Mouse (Mus musculus) limb, embryonic 10.5 days (tissue): ENCODE results near the gene Hhat. TPM values are rescaled to one million over a fixed set of nuclear protein-coding genes. Genes with fewer than 3 reads are reported as not detected.

Source experiments
- DNase-seq: peaks from one replicate; pipeline ENCODE4 v3.0.0-alpha.2; 2017; ENCODE audit warnings: low spot score
- H3K27ac ChIP-seq: fragments of 300-500 bp; sonication (generic); 2 replicates; pipeline ENCODE4 v1.5.1; 2016; ENCODE audit warnings: mild to moderate bottlenecking
- H3K27me3 ChIP-seq: fragments of 300-500 bp; sonication (generic); 2 replicates; pipeline ENCODE4 v1.6.1; 2016; ENCODE audit warnings: low read depth, mild to moderate bottlenecking; ENCODE audit not compliant: poor library complexity, severe bottlenecking
- H3K36me3 ChIP-seq: fragments of 300-500 bp; sonication (generic); 2 replicates; pipeline ENCODE4 v1.6.1; 2016; ENCODE audit warnings: mild to moderate bottlenecking, moderate library complexity
- H3K4me1 ChIP-seq: fragments of 300-500 bp; sonication (generic); 2 replicates; pipeline ENCODE4 v1.6.1; 2016
- H3K4me3 ChIP-seq: fragments of 300-500 bp; sonication (generic); 2 replicates; pipeline ENCODE4 v1.5.1; 2016; ENCODE audit warnings: mild to moderate bottlenecking, moderate library complexity
- H3K9me3 ChIP-seq: fragments of 300-500 bp; sonication (generic); replicated peaks from 2 replicates; pipeline ENCODE4 v1.6.1; 2016; ENCODE audit warnings: mild to moderate bottlenecking
- WGBS: fragments of 180-500 bp; shearing (Covaris S2); methylation state at CpG from one replicate; pipeline ENCODE4 v1.1.7; 2016; 5-methylcytosine and 5-hydroxymethylcytosine counted together
- polyA plus RNA-seq: library from polyadenylated mRNA; unstranded; fragments of >200 nt; fragmentation: Nextera tagmentation; extraction: Ambion mirVana; gene quantifications from 2 replicates; pipeline ENCODE4 v1.2.1, GENCODE M21; 2016

Gene Hhat
- polyA plus RNA-seq, 1 experiment from 2014 or later, result 13.7 TPM

DNA sequence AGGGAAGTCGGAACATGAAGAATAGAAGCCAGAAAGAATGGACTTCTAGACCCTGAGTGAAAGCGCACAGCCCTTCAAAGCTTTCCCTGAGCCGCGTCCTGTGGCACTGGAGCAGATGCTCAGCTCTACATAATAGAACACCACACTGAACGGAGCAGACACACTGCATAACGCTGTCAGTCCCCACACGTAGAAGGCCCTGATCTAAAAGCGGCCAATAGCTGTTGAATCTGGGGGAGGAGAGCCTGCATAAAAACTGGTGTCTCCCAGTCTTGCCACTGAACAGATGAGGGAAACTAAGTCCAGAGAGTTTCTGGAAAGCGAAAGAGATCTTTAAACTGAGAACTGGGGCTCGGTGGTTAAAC is 911 bp downstream of the Hhat start:
- 34% methylated on average over 10 of the region's 10 CpGs for WGBS
- peak; percentile 61 for DNase-seq
- no peaks in the 10 kb centered on the region for H3K27me3 ChIP-seq

GRCm38 (mm10) chr1:192765531-192765930 is 5.5 kb downstream of the Hhat start:
- Histone ChIP-seq H3K27me3 (no peaks in the 10 kb centered on the region), H3K4me3 (no peak overlapping the region), H3K27ac (no peak overlapping the region), H3K4me1 (peaks cover 13% of the 10 kb centered on the region), H3K9me3 (no peaks in the 10 kb centered on the region), H3K36me3 (peaks cover 6% of the 10 kb centered on the region; the same call in 1 of the 2 replicates)
- WGBS, result 22% methylated on average over 4 of the region's 4 CpGs
- DNase-seq, result no peak

More for the DNA sequence above, 911 bp downstream of the Hhat start:
- Histone ChIP-seq H3K4me3 (peak overlapping the region; percentile 79), H3K36me3 (peaks cover 6% of the 10 kb centered on the region; the same call in 1 of the 2 replicates), H3K9me3 (no peaks in the 10 kb centered on the region), H3K27ac (peak overlapping the region; percentile 100), H3K4me1 (peaks cover 30% of the 10 kb centered on the region)

DNA sequence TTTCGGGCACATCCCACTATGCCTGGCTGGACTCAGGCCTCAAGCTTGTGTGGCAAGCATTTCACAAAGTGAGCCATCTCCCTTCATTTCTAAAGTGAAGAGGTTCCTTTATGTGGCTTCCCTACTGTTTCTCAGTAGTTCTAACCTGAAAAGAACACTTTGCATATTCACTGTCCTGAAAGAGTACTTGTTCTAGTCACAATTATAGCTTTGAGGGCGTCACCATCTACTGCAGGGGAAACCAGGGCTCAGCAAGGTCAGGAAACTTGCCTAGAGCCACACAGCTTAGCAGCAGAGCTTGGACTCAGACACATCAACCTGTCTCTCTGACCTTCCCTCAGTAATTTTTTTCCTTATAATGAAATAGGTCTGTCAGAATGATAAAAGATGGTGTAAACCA is 6.5 kb downstream of the Hhat start:
- no peak overlapping the region for H3K27ac ChIP-seq
- no peak for DNase-seq
- peaks cover 3% of the 10 kb centered on the region for H3K4me1 ChIP-seq
- H3K36me3 ChIP-seq, result peaks cover 6% of the 10 kb centered on the region; the same call in 1 of the 2 replicates
- WGBS, result 72% methylated on average over 2 of the region's 2 CpGs
- H3K4me3 ChIP-seq, result no peak overlapping the region
- H3K9me3 ChIP-seq, result no peaks in the 10 kb centered on the region
- no peaks in the 10 kb centered on the region for H3K27me3 ChIP-seq

- H3K27me3 ChIP-seq, result no peaks in the 10 kb centered on the region
- peaks cover 3% of the 10 kb centered on the region; the same call in 1 of the 2 replicates for H3K36me3 ChIP-seq
- no peak overlapping the region for H3K27ac ChIP-seq
- no peak for DNase-seq
- H3K4me3 ChIP-seq, result no peak overlapping the region
- 0 out of 2 replicates have a peak, but pooled peaks cover 3% of the 10 kb centered on the region for H3K4me1 ChIP-seq
- 87% methylated on average over 7 of the region's 7 CpGs for WGBS
- no peaks in the 10 kb centered on the region for H3K9me3 ChIP-seq
These were observed 7.8 kb downstream of the Hhat start for GRCm38 (mm10) chr1:192762946-192763933.

DNA sequence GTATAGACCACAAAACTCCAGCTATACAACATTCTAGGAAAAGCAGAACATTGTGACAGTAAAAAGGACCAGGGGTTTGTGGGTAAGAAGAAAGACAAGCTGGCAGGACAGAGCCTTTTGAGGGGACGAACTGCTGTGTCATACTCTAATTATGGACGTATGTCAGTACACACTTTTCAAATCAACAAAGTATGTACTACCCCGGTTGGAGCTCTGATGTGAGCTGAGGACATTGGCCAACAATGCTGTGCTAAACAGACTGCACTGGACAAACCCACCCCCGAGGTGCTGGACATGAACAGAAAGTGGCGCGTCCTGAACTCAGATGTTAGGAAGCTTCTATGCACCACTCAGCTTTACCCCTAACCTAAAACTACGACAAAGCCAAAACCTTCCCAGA is 14.3 kb downstream of the Hhat start:
- DNase-seq, result no peak
- WGBS, result 88% methylated on average over 7 of the region's 7 CpGs
- Histone ChIP-seq H3K27ac (no peak overlapping the region), H3K9me3 (no peaks in the 10 kb centered on the region), H3K27me3 (no peaks in the 10 kb centered on the region), H3K4me1 (peaks cover 21% of the 10 kb centered on the region), H3K4me3 (no peak overlapping the region), H3K36me3 (0 out of 2 replicates have a peak, but pooled peaks cover 5% of the 10 kb centered on the region)

GRCm38 (mm10) chr1:192755685-192756606 is 15.1 kb downstream of the Hhat start:
- Histone ChIP-seq H3K4me3 (no peak overlapping the region), H3K36me3 (0 out of 2 replicates have a peak, but pooled peaks cover 5% of the 10 kb centered on the region), H3K27ac (no peak overlapping the region; the same call in 1 of the 2 replicates), H3K27me3 (no peaks in the 10 kb centered on the region), H3K4me1 (peaks cover 21% of the 10 kb centered on the region), H3K9me3 (no peaks in the 10 kb centered on the region)
- DNase-seq, result no peak
- WGBS, result 71% methylated on average over 13 of the region's 13 CpGs

- 95% methylated on average over 13 of the region's 13 CpGs for WGBS
- H3K36me3 ChIP-seq, result 0 out of 2 replicates have a peak, but pooled peaks cover 5% of the 10 kb centered on the region
- H3K27me3 ChIP-seq, result no peaks in the 10 kb centered on the region
- H3K4me3 ChIP-seq, result no peak overlapping the region
- no peak for DNase-seq
- no peak overlapping the region for H3K27ac ChIP-seq
- peaks cover 21% of the 10 kb centered on the region for H3K4me1 ChIP-seq
- no peaks in the 10 kb centered on the region for H3K9me3 ChIP-seq
These were observed 15.8 kb downstream of the Hhat start for GRCm38 (mm10) chr1:192755246-192755645.

DNA sequence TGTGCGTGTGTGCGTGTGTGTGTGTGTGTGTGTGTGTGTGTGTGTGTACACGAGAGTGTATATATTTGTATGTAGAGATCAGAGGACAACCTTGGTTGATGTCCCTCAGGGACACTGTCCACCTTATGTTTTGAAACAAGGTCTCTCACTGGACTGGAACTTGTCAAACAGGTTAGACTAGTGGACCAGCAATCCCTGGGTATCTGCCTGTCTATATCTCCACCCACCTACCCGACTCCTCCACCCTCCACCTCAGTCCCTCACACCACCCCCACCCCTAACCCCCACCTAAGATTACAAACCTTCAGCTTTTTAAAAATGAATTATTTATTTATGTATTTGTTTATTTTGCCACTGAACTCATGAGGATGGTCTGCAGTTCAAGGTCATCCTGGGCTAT is 16.8 kb downstream of the Hhat start:
- WGBS, result 90% methylated on average over 4 of the region's 4 CpGs

GRCm38 (mm10) chr1:192752659-192753601 is 18.1 kb downstream of the Hhat start:
- Histone ChIP-seq H3K9me3 (no peaks in the 10 kb centered on the region), H3K27ac (peak overlapping the region; percentile 42; the same call in 1 of the 2 replicates), H3K36me3 (0 out of 2 replicates have a peak, but pooled peaks cover 10% of the 10 kb centered on the region), H3K27me3 (no peaks in the 10 kb centered on the region), H3K4me1 (peaks cover 28% of the 10 kb centered on the region), H3K4me3 (no peak overlapping the region)
- 58% methylated on average over 8 of the region's 8 CpGs for WGBS
- DNase-seq, result peak; percentile 41

More for the DNA sequence above, 16.8 kb downstream of the Hhat start:
- H3K27me3 ChIP-seq, result no peaks in the 10 kb centered on the region
- H3K4me3 ChIP-seq, result no peak overlapping the region
- H3K27ac ChIP-seq, result no peak overlapping the region
- H3K4me1 ChIP-seq, result peaks cover 28% of the 10 kb centered on the region
- no peak for DNase-seq
- 0 out of 2 replicates have a peak, but pooled peaks cover 5% of the 10 kb centered on the region for H3K36me3 ChIP-seq
- no peaks in the 10 kb centered on the region for H3K9me3 ChIP-seq

GRCm38 (mm10) chr1:192750042-192750437 is 21.0 kb downstream of the Hhat start:
- H3K27ac ChIP-seq, result no peak overlapping the region
- no peak overlapping the region for H3K4me3 ChIP-seq
- H3K9me3 ChIP-seq, result no peaks in the 10 kb centered on the region
- 56% methylated on average over 4 of the region's 4 CpGs for WGBS
- no peaks in the 10 kb centered on the region for H3K27me3 ChIP-seq
- 0 out of 2 replicates have a peak, but pooled peaks cover 7% of the 10 kb centered on the region for H3K36me3 ChIP-seq
- peaks cover 31% of the 10 kb centered on the region for H3K4me1 ChIP-seq
- DNase-seq, result no peak

DNA sequence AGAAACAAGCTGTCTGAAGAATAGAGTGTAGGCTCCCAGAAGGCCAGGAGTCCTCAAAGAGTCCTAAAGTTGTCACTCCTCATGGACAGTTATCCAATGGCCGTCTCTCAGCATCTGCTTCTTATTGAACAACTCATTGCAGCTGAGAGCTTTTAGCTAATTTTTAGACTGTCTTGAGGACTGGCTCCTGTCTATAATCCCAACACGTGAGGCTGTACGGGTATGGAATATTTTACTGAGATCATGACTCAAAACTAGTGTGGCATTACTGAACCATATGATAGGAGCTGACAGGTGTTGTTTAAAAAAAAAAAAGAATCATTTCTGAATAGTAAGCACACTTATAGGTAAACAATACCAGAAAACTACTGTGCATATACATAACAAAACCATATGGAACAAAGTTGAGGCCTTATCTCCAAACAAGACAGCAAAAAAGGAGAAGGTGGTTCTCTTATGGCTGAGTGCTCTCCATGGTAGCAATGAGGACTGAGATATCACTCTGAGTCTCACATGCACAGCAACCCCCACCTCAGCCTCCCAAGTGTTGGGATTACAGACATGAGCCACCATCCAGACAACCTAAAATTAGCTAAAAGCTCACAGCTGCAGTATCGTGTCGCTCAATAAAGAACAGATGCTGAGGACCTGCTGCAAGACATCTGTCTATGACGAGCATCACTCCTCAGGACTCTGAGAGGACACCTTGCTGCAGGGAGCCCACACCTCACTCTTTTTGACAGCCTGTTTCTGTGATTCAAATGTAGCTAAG is 21.6 kb downstream of the Hhat start:
- peaks cover 31% of the 10 kb centered on the region for H3K4me1 ChIP-seq
- WGBS, result 66% methylated on average over 6 of the region's 6 CpGs
- 0 out of 2 replicates have a peak, but pooled peaks cover 4% of the 10 kb centered on the region for H3K36me3 ChIP-seq
- no peaks in the 10 kb centered on the region for H3K9me3 ChIP-seq
- H3K4me3 ChIP-seq, result no peak overlapping the region
- no peaks in the 10 kb centered on the region for H3K27me3 ChIP-seq
- no peak for DNase-seq
- H3K27ac ChIP-seq, result no peak overlapping the region
